Mouse (Mus musculus): ENCODE data around the gene Nme3.
A peak's percentile ranks its signal among the peaks of the same experiment; 100 is the strongest.

Gene Nme3

DNA sequence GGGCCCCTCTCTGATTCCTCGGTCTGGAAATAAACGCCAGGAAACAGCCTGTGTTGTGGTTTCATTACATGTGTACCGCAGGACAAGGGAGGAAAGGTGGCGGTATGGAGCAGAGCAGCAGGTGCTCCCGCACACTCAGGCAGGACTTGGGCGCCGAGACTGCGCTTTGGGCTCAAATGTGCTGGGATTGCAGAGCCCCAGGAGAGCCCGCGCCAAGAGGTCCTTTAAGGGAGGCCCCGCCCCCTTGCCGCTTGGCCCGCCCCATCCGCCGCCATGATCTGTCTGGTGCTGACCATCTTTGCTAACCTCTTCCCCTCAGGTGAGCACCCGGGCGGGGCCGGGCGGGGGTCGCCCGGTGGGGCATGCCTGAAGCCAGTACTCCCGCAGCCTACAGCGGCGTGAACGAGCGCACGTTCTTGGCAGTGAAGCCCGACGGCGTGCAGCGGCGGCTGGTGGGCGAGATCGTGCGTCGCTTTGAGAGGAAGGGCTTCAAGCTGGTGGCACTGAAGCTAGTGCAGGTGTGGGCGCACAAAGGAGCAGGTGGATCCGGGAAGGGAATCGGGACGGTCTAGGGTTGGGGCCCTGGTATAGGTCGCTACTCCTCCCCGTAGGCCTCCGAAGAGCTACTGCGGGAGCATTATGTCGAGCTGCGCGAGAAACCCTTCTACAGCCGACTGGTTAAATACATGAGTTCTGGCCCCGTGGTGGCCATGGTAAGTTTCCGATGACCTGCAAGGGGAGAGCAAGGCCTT is at the start of gene Nme3:
Nme3 (plus strand) TSS at position 260 of the 752 bp plus-strand sequence.
- DNase-seq (ENCODE audit: low spot score in 2 of 2): peak; percentile 64 to 66

DNA sequence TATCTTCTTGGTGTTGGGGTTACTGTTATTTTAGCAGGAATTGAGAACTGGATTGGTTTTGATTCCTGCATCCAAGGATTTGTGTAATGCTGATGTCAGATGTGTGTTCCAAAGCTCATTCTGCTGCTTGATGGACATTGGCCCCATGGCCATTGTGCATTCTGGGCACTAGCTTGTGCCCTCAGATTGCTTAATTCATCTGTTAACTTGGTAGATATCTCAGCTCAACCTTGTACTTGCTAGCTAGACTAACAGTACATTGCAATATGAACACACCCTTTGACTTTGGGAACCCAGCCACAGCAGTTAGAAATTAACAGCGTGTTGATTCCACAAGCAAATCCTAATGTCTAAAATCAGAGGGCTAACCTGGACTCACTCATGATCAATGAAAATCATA is 48.9 kb upstream of the Nme3 start:
- DNase-seq (ENCODE audit: low spot score in 2 of 2): no peak

- DNase-seq (ENCODE audit: low spot score in 2 of 2): no peak
Measured at GRCm38 (mm10) chr17:24848600-24849031, 47.7 kb upstream of the Nme3 start.

GRCm38 (mm10) chr17:24849733-24850064 is 46.6 kb upstream of the Nme3 start:
- no peak for DNase-seq (ENCODE audit: low spot score in 2 of 2)

DNA sequence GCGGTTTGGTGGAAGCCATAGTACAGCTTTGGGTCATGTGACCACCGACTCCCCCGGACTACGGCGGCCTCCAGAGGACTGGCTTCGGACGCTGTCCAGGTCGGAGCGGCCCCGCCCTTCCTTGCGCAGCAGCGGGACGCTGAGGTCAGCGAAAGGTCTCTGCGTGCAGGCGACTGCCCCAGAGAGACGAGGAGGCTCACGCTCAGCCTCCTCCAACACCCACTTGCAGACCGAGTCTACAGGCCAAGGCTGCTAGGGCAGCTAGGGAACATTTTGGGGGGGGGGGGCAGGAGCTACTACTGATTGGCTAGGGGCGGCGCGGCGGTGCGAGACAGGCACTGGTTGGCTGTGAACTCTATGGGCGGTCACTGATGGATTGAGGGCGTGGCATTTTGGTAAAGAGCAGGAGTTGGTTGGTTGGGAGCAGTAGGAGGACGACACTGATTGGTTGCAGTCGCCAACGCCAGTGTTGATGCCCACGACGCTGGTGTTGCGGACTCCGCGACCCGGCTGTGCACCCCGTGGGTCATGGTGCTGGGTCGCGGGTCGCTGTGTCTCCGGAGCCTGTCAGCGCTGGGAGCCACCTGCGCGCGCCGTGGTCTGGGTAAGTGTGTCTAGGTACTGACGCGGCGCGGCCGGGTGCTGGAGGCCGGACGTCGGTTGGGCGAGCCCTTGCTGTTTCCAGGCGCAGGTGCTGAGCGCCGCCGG is 46.1 kb upstream of the Nme3 start, which contains the start of gene Fahd1:
Fahd1 (minus strand) TSS at position 300 of the 708 bp plus-strand sequence.
- peak; percentile 97 for DNase-seq (ENCODE audit: low spot score in 2 of 2)

GRCm38 (mm10) chr17:24850773-24851127 is 45.5 kb upstream of the Nme3 start:
- no peak for DNase-seq (ENCODE audit: low spot score in 2 of 2)

- no peak for DNase-seq (ENCODE audit: low spot score in 2 of 2)
Measured at GRCm38 (mm10) chr17:24851381-24852125, 44.7 kb upstream of the Nme3 start.

GRCm38 (mm10) chr17:24855838-24856464 is 40.3 kb upstream of the Nme3 start:
- no peak for DNase-seq (ENCODE audit: low spot score in 2 of 2)

DNA sequence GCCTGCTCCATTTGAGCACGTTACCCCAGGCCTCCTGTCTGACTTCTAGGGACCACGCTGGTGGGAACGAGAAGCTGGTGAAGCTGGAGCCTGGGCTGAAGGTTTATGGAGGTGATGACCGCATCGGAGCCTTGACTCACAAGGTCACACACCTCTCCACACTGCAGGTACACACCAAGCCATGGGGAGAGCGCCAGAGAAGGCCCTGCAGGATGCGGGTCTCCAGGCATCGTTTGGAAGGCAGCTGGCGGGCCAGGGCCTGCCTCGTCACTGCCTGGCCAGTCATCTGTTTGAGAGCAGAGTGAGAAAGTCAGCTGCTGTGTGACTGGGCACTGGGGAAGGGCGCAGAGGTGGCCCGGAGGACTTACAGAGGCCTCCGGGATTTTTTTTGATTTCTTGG is 39.7 kb upstream of the Nme3 start:
- DNase-seq (ENCODE audit: low spot score in 2 of 2): no peak

DNA sequence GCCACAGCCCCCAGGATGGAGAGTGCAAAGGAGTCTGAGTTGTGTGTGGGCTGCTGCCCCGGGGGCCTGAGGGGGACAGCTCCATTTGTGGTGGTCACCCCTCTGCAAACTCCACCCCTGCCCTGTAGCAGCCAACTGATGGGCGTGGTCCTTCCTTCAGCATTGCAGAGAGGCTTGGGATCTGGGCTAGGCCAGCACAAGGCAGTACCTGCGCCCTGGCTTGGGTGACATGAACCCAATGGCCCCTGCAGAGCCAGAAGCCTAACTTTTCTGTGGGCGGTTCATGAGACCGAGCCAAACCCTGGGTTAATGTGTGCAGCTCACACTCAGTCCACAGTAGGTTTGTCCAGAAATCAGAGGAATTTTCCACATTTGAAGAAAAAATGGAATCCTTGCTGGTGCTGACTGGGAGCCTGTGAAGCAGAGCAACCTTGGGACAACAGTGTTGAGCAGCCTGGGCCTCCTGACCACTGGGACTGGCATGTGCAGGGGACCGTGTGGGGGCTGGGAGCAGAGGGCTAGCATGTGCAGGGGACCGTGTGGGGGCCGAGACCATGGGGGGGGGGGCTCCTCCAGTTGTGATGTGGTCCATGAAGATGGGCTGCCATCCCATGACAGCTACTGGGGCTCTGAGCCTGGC is 38.3 kb upstream of the Nme3 start:
- DNase-seq (ENCODE audit: low spot score in 2 of 2): no peak

DNA sequence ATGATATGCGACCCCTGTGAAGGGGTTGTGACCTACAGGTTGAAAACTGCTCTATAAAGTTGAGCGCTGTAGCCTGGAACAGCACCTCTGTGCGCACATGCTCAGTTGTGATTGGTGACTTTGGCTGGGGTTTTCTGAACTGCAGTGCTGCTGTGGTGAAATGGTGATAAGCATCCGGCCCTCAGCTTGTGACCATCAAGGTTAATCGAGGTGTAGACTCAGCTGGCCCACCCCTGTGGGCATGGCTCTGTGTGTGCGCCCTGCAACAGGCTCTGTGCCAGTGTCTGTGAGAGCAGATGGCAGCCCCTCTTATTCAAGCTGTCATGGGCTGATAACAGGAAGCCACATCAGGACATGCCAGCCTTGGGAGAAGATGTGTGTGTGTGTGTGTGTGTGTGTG is 37.3 kb upstream of the Nme3 start:
- no peak for DNase-seq (ENCODE audit: low spot score in 2 of 2)

DNA sequence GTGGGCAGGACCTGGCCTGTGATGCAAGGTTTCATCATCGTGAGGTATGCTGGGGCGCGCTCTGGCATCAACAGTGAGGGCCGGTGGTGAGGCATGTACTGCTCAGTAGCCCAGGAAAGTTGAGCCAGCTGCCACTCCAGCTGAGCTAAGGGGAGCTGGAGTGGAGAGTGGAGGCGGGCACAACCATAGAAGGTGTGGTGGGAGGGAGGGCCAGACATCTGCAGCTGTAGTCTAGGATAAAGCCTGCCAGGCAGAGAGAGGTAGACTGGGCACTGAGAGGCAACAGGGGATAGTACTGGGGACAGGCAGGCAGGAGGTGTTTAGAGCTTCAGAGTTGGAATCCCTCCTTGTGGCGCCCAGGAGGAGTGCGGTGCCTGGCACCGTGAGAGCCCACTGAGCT is 36.2 kb upstream of the Nme3 start:
- DNase-seq (ENCODE audit: low spot score in 2 of 2): no peak

DNA sequence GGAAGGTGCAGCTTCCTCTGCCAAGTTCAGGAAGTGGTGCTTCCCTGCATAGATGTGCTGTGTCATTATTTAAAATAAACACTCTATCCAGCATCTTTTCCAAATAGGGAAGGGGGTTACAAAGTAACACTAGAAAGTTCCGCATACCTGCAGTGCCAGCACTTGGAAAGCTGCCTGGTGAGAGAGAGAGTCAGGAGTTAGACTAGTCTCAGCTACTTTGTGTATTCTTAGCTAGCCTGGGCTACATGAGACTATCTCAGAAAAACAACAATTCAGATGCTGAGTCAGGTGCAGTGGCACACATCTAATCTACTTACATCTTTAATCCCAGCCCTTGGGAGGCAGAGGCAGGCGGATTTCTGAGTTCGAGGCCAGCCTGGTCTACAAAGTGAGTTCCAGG is 34.5 kb upstream of the Nme3 start:
- DNase-seq (ENCODE audit: low spot score in 2 of 2): no peak

DNA sequence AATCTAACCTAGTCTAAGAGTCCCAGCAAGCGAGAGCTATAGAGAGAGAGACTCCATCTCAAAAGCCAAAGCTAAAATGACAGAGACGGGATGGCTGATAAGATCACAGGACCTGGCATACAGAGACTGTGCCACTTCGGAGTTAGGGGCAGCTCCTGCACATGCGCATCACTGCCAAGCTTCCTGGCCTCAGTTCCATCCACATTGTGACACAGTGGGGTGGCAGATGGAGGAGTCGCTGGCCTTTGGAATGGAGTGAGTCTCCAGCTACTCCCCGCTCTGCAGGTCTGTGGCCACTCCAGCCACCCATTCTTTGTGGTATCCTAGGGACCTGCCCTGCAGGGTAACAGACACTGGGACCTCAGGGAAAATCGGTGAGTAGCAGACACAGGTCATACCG is 30.5 kb upstream of the Nme3 start, which contains the start of gene Igfals:
Igfals (plus strand) TSS at position 222 of the 400 bp plus-strand sequence.
- no peak for DNase-seq (ENCODE audit: low spot score in 2 of 2)

DNA sequence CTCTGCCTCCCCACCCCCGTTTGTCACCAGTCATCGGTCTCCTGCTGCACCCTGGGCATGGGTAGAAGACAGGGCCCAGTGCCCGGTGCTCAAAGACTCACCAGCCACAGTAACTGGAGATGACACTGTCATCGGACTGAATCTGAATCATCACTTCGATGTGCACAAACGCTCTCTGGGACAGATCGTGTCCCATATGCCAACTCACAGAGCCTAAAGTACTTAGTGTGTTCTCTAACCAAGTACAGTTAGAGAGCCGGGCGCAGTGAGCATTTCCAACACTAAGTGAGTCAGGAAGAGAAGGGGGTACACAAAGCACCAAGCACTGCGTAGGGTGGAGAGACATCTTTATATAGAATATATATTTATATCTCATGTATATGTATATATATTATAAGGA is 28.4 kb upstream of the Nme3 start:
- peak in 1 of 2 experiments; percentile 52 for DNase-seq (ENCODE audit: low spot score in 2 of 2)

- no peak for DNase-seq (ENCODE audit: low spot score in 2 of 2)
Measured at GRCm38 (mm10) chr17:24873695-24874404, 22.4 kb upstream of the Nme3 start.

DNA sequence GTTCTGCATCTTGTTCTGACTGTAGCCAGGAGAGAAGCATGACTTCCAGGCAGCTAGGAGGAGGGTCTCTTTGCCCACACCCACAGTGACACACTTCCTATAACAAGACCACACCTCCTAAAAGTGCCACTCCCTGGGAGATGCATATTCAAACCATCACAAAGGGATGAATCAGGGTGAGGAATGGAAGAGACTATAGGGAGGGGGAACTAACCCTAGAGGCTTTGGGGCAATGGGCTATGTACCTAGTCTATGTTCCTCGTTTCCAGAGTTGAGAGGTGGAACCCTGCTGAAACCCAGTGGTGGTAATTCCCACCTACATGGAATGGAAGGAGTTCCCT is 21.9 kb upstream of the Nme3 start:
- DNase-seq (ENCODE audit: low spot score in 2 of 2): no peak

GRCm38 (mm10) chr17:24874989-24875388 is 21.3 kb upstream of the Nme3 start:
- no peak for DNase-seq (ENCODE audit: low spot score in 2 of 2)

DNA sequence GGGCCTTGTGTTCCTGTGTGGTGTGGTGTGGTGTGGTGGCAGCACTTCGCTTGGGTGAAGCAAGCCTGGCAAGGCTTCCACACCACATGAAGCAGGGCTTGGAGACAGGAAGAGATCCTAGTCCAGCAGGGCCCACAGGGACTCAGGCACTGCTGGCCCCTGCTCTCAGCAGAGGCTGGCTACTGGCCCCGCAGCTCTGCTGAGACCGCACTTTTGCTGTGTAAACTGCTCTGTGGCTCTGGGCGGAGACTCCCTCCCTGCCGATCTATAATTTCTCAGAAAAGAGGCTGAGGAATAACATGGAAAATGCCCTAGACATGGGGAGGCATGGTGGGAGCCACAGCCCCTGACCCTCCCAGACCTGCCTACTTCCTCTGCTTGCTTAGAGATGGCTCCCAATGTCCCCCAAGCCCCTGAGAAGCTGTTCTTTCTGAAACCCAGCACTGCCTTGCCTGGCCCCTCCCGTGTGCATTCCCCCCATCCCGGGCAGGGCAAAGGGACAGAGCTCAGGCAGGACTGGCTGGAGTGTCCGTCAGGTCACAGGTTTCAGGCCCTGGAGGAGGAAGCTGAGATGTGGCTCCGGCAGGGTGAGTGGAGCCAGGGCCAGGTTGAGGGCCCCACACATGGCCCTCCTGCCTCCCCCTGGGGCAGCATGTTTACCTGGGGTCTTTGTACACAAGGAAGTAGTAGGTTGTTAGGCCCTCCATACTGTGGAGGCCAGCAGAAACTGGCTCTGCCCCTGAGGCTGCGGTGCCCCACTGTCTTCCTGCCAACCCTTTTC is 18.8 kb upstream of the Nme3 start:
- DNase-seq (ENCODE audit: low spot score in 2 of 2): no peak

GRCm38 (mm10) chr17:24878117-24878397 is 18.2 kb upstream of the Nme3 start:
- DNase-seq (ENCODE audit: low spot score in 2 of 2): no peak

DNA sequence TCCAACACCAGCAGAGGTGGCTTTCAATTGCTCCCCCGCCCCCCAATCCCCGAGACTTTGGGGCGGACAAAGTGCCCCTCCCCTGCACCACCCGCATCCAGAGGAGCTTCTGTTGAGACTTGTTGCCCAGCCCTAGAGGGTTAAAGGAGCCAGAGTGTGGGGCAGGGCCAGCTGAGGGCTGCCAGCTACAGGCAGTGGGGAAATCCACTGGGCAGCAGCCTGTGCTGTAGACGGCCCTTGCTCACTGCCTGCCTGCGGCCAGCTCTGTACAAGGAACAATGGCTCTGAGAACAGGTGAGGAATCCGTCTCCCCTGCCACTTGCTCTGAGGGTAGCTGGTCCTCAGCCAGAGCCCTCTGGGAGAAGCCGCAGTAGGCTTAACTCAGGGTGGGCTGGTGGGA is 17.8 kb upstream of the Nme3 start:
- DNase-seq (ENCODE audit: low spot score in 2 of 2): no peak
